Mouse (Mus musculus) cortical plate, adult 2 months (tissue): Measurements from ENCODE around the gene Matk. TPM values are rescaled to one million over a fixed set of nuclear protein-coding genes. Genes with fewer than 3 reads are reported as not detected.

Experiments
- H3K27ac ChIP-seq: fragments of 200-500 bp; 2 replicates; pipeline ENCODE4 v1.5.1; 2012; ENCODE audit warnings: low read length, control low read depth, inconsistent platforms; ENCODE audit not compliant: insufficient read depth
- H3K4me1 ChIP-seq: fragments of 200-500 bp; 2 replicates; pipeline ENCODE4 v1.6.1; 2011; ENCODE audit warnings: low read length; ENCODE audit not compliant: control insufficient read depth, insufficient read depth
- H3K4me3 ChIP-seq: fragments of 200-500 bp; 2 replicates; pipeline ENCODE4 v1.5.1; 2011; ENCODE audit warnings: mild to moderate bottlenecking, low read length, control low read depth; ENCODE audit not compliant: insufficient read depth
- CTCF ChIP-seq: fragments of 200-500 bp; IDR thresholded peaks from 2 replicates; pipeline ENCODE4 v1.5.1; 2011; ENCODE audit warnings: mild to moderate bottlenecking, control low read depth, low read length; ENCODE audit not compliant: insufficient read depth; ENCODE audit errors: extremely low read depth
- POLR2A ChIP-seq: fragments of 200-500 bp; IDR thresholded peaks from 2 replicates; pipeline ENCODE4 v1.6.1; 2011; ENCODE audit warnings: mild to moderate bottlenecking, low read length, control low read depth; ENCODE audit not compliant: insufficient read depth; ENCODE audit errors: extremely low read depth
- polyA plus RNA-seq: library from polyadenylated mRNA; depleted of rRNA; stranded (reverse); fragments of >200 nt; gene quantifications from 2 replicates; pipeline ENCODE4 v1.2.3, GENCODE M21; 2012; rRNA removed

The Matk gene
- polyA plus RNA-seq, 1 experiment, result 475 TPM

GRCm38 (mm10) chr10:81309571-81309970 lies 56.8 kb downstream of the Matk start:
- no peak for TF ChIP-seq CTCF
- no peak for TF ChIP-seq POLR2A
- no peak overlapping the region for H3K27ac ChIP-seq
- H3K4me3 ChIP-seq, result no peak overlapping the region
- peaks cover 4% of the 10 kb centered on the region for H3K4me1 ChIP-seq

Other genes with a start within 250 kb of the Matk start
- 77.9 and 152 TPM in 2 replicates for gene Gng7, start 238.0 kb upstream of the Matk start, polyA plus RNA-seq
- gene Diras1, start 227.3 kb upstream of the Matk start, polyA plus RNA-seq, result 83.8 and 85.3 TPM in 2 replicates
- gene Slc39a3, start 215.5 kb upstream of the Matk start, polyA plus RNA-seq, result 72.8 and 73.0 TPM in 2 replicates
- gene Sgta, start 192.8 kb upstream of the Matk start, polyA plus RNA-seq, result 222 and 228 TPM in 2 replicates
- gene Thop1, start 182.9 kb upstream of the Matk start, polyA plus RNA-seq, result 66.2 and 68.5 TPM in 2 replicates
- 0.42 TPM in 2 replicates for gene Creb3l3, start 154.1 kb upstream of the Matk start, polyA plus RNA-seq
- 192 and 201 TPM in 2 replicates for gene Map2k2, start 147.0 kb upstream of the Matk start, polyA plus RNA-seq
- 46.9 and 49.9 TPM in 2 replicates for gene Zbtb7a, start 117.7 kb upstream of the Matk start, polyA plus RNA-seq
- gene Pias4, start 85.0 kb upstream of the Matk start, polyA plus RNA-seq, result 21.3 and 22.5 TPM in 2 replicates
- 1,040 and 1,088 TPM in 2 replicates for gene Eef2, start 76.3 kb upstream of the Matk start, polyA plus RNA-seq
- gene Dapk3, start 69.9 kb upstream of the Matk start, polyA plus RNA-seq, result 71.2 and 77.1 TPM in 2 replicates
- gene 4930442H23Rik, start 69.1 kb upstream of the Matk start, polyA plus RNA-seq, result not detected in 2 replicates
- 0.13 and 0.19 TPM in 2 replicates for gene Nmrk2, start 50.9 kb upstream of the Matk start, polyA plus RNA-seq
- gene Atcay, start 22.1 kb upstream of the Matk start, polyA plus RNA-seq, result 166 and 169 TPM in 2 replicates
- 93.1 and 105 TPM in 2 replicates for gene Zfr2, start 19.8 kb upstream of the Matk start, polyA plus RNA-seq
- 61.1 and 64.7 TPM in 2 replicates for gene Mrpl54, start 14.0 kb downstream of the Matk start, polyA plus RNA-seq
- 52.1 and 58.2 TPM in 2 replicates for gene Apba3, start 14.0 kb downstream of the Matk start, polyA plus RNA-seq
- gene Tjp3, start 38.6 kb downstream of the Matk start, polyA plus RNA-seq, result 0.15 and 0.17 TPM in 2 replicates
- 414 and 443 TPM in 2 replicates for gene Pip5k1c, start 40.0 kb downstream of the Matk start, polyA plus RNA-seq
- 32.2 and 33.0 TPM in 2 replicates for gene Cactin, start 68.2 kb downstream of the Matk start, polyA plus RNA-seq
- 2.7 and 2.9 TPM in 2 replicates for gene Tbxa2r, start 75.8 kb downstream of the Matk start, polyA plus RNA-seq
- 1.2 and 1.4 TPM in 2 replicates for gene Gipc3, start 90.3 kb downstream of the Matk start, polyA plus RNA-seq
- gene Hmg20b, start 97.5 kb downstream of the Matk start, polyA plus RNA-seq, result 34.4 and 36.3 TPM in 2 replicates
- 30.1 and 30.8 TPM in 2 replicates for gene Mfsd12, start 104.6 kb downstream of the Matk start, polyA plus RNA-seq
- 0.45 and 0.52 TPM in 2 replicates for gene 4930404N11Rik, start 112.9 kb downstream of the Matk start, polyA plus RNA-seq
- 75.5 and 76.0 TPM in 2 replicates for gene Fzr1, start 125.6 kb downstream of the Matk start, polyA plus RNA-seq
- 106 and 108 TPM in 2 replicates for gene Dohh, start 131.5 kb downstream of the Matk start, polyA plus RNA-seq
- gene Gm48551, start 131.5 kb downstream of the Matk start, polyA plus RNA-seq, result 5.8 and 5.9 TPM in 2 replicates
- 6.8 and 7.8 TPM in 2 replicates for gene Gm48552, start 136.1 kb downstream of the Matk start, polyA plus RNA-seq
- gene Smim24, start 140.1 kb downstream of the Matk start, polyA plus RNA-seq, result 2.5 and 3.0 TPM in 2 replicates
- gene Nfic, start 202.7 kb downstream of the Matk start, polyA plus RNA-seq, result 52.2 and 54.5 TPM in 2 replicates
- gene Celf5, start 229.8 kb downstream of the Matk start, polyA plus RNA-seq, result 307 and 309 TPM in 2 replicates
- 124 and 129 TPM in 2 replicates for gene Ncln, start 243.5 kb downstream of the Matk start, polyA plus RNA-seq
- 0.87 and 1.1 TPM in 2 replicates for gene S1pr4, start 247.2 kb downstream of the Matk start, polyA plus RNA-seq